Mouse (Mus musculus) CD4-positive, CD25-positive, alpha-beta regulatory T cell, adult 2 months (primary cell): ENCODE data around the gene Cdc42ep5.
"Not testable (repeated sequence)": the region's sequence is repeated elsewhere in the genome, so short reads cannot be mapped to it uniquely, and the experiment has no call there.

ENCODE experiments used
- DNase-seq: peaks from one replicate; pipeline ENCODE4 v3.0.0-alpha.2; 2012; ENCODE audit warnings: low read depth, low spot score

Cdc42ep5 gene

DNA sequence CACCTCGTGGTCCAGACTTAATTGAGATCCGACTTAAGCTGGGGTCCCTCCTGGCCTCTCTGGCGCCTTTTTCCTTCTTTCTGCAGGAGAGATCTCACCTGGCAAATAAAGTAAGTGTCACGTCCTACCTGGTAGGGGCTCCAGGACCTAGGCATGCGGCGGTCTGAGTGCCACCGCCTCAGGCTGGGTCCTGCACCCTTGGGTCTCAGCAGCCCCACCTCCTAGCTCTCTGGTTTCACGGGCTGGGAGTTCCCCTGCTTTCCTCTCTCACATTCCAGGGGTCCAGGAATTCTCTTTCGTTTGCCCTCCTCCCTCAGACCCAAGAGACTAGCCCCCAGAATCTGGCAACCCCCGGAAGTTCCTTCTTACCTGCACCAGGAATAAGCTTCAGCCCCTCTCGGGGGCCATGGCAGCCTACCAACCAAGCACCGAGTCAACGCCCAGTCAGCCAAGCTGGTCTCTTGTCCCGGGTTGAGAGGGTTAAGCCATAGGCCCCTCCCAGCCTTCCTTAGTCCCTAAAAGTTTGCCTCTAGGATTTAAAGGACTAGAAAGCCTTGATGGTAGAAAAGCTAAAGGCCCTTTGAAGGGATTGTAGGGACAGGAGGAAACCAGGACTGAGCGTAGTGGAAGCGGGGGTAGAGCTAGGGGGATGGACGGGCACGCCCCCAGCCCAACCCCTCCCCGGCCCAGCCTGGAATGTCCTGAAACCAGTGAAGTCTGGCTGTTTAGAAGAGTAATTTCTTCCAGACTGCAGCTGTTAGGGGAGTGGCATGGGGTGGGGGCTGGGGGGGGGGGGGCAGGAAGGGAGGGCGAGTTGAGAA is at the start of gene Cdc42ep5:
TSS of gene Cdc42ep5 (minus strand) at position 771 of the 821 bp plus-strand sequence.
- DNase-seq = no peak

- DNase-seq = not testable (repeated sequence)
These were observed 48.8 kb upstream of the Cdc42ep5 start for GRCm38 (mm10) chr7:4213436-4213835.

DNA sequence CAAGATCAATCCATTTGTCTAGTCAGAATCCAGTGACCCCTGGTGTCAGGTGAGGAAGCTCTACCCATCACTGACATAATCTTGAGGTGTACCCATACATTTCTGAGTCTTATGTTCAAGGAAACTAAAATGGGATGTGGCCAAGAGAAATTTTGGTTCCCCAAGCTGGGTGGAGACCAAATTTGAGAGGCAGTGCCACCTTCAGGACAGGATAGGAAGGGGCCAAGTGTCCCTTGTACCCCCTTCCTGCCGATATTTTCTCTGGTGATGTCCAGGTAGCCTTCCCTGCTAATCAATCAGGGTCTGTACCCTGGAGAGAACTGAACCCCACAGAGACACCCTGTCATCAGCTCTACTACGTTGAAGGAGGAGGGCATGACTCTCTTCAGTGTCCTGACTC is 44.0 kb upstream of the Cdc42ep5 start:
- peak; percentile 4 for DNase-seq

DNA sequence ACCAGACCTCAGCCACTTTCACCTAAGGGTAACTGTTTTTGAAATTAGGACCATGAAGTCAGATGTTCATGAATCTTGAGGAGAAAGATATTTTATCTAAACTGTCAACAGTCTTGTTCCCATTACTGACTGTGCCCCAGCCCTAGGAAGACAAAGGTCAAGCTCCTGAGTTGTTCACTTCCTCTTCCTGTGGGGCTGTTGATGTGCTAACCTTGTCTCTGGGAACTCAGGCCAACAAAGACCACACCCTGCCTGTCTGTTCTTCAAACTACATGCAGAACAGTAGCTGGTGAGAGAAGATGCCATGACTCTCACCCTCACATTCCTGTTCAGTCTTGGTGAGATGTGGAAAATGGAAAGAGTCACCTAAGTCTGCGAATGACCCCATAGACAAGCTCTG is 42.5 kb upstream of the Cdc42ep5 start:
- no peak for DNase-seq

DNA sequence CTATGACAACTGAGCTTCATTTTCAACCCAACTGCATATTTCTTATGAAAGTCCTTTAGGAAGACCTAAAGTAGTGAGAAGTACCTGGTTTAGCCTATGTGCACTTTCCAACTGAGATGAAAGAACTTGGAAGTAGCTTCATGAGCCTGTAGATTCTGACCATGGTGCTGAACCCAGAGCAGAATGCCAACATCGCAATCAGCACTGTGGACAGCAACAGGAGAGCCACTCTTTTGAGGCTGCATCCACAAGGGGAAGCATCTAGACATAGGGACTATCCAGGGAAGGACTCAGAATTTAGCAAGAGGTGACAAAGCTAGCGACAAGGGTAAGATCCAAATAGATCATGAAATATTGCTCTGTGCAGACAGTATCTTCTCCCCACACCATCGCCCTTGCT is 13.8 kb upstream of the Cdc42ep5 start:
- DNase-seq = no peak

DNA sequence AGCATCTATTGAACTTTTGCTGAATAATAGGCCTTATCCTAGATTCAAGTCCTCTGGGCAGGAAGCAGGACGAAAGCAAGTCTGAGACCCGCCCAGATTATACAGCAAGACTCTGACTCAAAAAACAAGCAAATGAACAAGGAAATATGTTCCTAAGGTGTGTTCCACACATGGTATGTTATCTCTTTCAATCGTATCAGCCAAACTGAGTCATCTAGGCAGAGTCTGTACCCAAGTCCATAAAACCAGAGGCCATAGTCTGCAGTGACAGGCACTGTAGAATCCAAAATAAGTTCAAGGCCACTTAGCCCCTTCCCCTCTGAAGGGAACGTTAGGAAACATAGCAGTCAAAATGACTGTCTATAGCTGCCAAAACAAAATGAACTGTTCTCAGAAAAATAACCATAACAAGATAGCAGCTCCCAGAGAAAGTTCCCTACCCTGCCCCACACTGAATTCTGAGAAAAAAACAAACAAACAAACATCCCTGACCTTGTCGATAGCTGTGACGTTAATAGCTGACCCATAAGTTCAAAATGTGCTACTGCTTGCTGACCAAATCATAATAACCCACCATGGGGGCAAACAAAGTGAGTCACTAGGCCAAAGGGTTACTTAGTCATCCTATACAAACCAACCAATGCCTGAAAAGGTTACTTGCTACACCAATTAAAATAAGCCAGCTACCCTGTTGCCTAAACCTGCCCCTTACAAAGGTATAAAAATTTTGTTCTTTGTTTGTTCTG is 5.7 kb upstream of the Cdc42ep5 start:
- no peak for DNase-seq

DNA sequence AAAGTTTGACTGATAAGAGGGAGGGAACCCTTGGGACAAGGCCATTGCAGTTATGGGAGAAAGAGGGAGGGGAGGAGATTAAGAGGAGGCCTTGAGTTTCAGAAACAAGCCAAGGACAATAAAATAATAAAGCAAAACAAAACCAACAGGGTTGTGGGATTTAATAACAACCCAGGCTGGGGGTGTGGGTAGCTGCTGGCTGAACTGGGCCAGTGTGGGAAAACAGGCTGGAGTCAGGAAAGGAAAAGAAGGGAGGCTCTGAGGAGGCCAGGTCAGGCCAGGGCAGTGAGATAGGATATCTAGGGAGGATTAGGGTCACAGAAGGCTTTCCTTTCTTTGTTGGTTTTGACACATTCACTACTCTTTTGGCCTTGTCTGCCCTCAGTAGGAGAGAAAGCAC is 2.4 kb upstream of the Cdc42ep5 start:
- DNase-seq = no peak

DNA sequence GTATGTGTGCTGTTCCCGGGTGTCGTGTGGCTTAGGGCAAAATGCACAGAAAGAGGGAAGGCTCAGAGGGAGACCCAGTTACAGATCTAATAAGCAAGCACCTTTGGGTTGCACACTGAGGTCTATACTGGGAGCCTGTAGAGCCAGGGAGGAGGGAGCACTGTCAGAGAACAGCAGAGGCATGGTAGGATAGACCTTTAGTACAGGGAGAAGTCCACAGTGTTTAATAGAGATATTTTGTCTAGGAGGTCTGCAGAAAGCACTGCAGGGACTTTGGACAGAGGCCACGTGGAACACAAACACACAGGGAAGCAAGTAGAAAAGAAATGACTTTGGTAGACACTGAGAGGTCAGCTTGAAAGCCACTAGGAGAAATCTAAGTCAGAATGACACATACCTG is 626 bp upstream of the Cdc42ep5 start:
- DNase-seq = no peak

DNA sequence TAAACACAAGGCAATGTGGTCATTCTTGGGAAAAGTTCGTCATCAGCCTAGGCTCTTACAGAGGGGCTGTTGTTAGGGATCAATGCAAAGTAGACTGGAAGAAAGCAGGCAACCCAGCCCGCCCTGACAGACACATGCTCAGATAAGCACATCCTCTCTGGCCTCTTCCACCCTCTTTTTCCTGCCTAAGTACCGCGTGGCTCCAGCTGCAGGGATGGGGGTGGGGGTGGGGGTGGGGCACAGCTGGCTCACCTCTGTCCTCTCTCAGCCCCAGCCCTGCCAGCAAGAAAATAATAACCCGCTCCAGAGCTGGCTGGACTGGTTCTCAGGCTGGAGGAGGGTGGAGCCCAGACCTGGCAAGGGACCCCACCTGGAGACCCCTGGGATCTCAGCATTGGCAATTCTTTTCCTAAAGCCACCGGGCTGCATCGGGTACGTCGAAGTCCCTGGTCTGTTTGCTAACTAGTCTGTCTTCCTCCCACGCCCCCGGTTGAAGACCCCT is 1.0 kb downstream of the Cdc42ep5 start:
- DNase-seq = no peak

DNA sequence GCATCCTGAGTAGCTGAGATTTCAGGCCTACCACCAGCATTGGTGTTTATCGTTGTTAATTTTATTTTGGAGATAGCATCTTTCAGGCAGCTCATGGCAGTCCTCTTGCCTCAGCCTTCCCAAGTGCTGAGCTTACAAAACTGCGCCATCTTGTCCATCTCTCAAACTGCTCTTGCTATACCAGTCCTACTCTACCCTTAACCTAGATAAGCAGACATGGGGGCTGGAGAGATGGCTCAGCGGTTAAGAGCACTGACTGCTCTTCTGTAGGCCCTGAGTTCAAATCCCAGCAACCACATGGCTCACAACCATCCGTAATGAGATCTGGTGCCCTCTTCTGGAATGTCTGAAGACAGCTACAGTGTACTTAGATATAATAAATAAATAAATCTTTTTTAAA is 3.1 kb downstream of the Cdc42ep5 start:
- not testable (repeated sequence) for DNase-seq

DNA sequence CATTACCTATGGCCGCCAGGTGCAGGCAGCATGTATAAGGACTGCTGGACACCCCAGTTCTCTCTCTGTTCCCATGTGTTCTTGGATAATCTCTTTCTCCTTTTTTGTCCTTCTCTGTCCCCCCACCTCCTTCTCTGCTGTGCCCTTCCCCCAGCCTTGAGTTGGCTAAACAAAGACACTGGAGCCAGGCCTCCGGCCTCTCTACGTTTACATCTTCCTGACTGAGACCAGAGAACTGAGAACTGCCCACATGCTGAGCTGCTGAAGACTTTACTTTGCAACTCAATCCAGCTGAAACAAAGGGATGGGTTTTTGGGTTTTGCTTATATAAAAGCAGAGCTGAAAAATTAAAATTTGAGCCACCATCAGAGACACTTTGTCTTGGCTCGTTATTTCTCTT is 9.7 kb downstream of the Cdc42ep5 start:
- no peak for DNase-seq

DNA sequence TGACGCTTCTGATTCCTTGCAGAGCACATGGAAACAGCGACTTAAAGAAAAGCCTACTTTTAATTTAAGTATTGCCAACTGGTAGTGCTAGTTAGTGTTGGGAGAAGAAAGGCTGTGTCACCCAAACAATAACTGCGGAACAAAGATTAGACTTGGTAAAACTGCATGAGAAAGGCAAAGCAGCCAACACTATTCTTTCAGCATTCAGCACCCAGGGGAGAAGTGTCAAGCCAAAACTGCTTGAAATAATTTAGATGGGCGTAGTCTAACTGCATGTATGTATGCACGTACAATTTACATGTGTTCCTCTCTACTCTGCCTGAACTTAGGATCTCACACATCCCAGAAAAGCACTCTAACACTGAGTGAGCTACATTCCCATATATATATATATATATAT is 10.3 kb downstream of the Cdc42ep5 start:
- DNase-seq = no peak

DNA sequence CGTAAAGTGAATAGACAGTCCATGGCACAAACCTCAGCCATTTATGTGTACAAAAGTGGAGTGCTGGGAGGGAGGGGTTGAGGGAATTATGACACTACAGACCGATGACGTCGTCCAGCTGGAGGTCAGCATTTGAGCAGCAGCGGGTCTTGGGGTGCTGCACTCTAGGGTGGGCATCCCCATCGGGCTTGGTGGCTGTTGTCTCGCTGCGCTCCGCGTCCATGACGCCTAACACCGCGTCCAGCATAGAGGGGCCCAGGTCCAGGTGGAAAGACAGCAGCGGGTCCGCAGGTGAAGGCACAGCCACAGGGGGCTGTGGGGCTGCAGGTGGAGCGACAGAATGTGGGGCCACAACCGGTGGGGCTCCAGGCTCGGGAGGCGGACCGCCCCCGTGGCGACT is 13.4 kb downstream of the Cdc42ep5 start:
- no peak for DNase-seq

DNA sequence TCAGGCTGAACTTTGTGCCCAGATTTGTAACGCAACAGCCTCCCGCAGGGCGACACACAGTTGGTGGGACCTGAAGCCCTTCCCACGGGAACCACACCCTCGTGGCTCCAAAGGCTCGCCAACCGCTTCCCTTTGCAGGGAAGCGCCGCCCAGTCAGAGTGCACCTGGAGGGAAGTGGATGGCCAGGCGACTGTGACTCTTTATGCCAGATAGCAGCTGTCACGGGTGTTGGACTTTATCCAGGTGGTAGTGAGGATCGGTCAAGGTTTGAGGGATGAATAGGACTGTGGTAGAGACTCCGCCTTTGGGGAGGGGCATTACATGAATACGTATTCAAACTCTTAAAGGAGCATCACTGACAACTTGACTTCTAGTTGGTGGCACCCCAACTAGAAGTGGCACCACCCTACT is 13.8 kb downstream of the Cdc42ep5 start:
- peak; percentile 52 for DNase-seq

GRCm38 (mm10) chr7:4150059-4150541 is 14.6 kb downstream of the Cdc42ep5 start, which contains the start of gene Leng9:
TSS of gene Leng9 (minus strand) at chr7:4150374.
- DNase-seq = no peak

DNA sequence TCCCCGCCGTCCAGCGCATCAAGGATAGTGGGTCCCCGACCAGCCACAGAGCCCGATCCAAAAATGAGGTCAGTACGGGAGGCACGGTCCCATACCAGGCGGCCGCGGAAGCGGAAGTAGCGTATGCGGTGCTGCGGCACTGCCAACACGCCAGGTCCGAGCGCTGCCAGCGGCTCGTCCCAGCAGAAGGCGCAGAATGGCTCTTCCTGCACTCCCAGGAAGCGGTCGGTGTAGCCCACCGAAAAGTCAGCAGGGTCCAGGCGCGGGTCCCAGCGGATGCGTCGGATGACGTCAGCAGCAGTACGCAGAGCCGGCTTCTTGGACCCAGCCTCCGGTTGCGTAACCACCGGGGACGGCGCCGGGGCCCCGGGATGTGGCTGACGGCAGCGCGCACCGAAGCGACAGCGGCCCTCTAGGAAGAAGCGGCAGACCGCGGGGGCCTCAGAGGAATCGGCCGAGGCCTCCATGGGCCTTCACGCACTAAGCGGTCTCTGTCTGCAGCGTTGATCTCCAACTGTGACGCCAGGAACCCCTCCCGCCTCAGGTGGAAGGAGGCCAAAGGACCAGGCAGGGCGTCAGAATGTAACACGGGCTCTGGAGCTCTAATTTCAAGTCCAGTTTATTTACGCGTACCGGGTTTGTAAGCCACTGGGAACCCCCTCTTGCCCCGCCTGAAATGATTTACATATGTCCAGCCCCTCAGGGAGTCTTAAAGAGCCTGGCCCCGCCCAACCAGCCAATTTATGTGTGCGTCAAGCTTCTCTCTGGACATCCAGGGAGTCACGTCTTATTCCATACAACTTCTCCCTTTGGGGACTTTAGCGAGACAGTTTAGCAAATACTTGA is 15.2 kb downstream of the Cdc42ep5 start:
- DNase-seq = peak; percentile 90

- no peak for DNase-seq
These were observed 16.1 kb downstream of the Cdc42ep5 start for GRCm38 (mm10) chr7:4148341-4149208.

DNA sequence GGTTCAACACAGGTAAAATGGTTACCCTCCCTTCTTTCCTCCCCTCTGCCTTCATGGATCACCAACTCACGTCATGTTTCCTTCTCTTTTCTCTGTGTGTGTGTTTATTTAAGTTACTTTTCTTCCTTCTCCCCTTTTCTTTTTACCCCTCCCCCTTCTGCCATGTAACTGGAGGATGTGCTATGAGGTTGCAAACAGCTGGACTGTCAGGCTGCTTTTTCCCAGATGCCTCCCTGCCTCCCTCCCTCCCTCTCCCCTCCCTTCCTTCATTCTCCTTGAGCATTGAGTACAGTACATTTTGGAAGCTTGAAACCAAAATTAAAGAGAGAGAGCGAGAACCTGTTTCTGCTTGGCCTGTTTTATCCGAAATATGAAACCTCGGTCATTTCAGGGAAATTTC is 16.8 kb downstream of the Cdc42ep5 start:
- no peak for DNase-seq

- no peak for DNase-seq
These were observed 17.3 kb downstream of the Cdc42ep5 start for GRCm38 (mm10) chr7:4147371-4147770.
